Mouse (Mus musculus): ENCODE results near the gene Grid2. TPM values are rescaled to one million over a fixed set of nuclear protein-coding genes. Genes with fewer than 3 reads are reported as not detected.

Gene Grid2
- polyA plus RNA-seq, 1 experiment from 2014 or later: 0.08 TPM

- H3K27me3 ChIP-seq (replicated peaks; ENCODE audit: control insufficient read depth, insufficient read depth, low read length): no peaks in the 10 kb centered on the region
- no peak overlapping the region for H3K4me2 ChIP-seq
- no peaks in the 10 kb centered on the region for H3K36me3 ChIP-seq (ENCODE audit: control insufficient read depth, insufficient read depth, low read length)
- H3K9me3 ChIP-seq (ENCODE audit: control insufficient read depth, low read length): no peaks in the 10 kb centered on the region
- 74% methylated on average over 3 of the region's 3 CpGs for WGBS
- DNase-seq (ENCODE audit: low spot score) (no peak), ATAC-seq (replicated peaks; ENCODE audit: low FRiP score) (no peak)
- no peak overlapping the region for H3K27ac ChIP-seq (ENCODE audit: low read depth, low read length)
- no peaks in the 10 kb centered on the region for H3K4me1 ChIP-seq (replicated peaks; ENCODE audit: control insufficient read depth, insufficient read depth, low read length)
- H3K4me3 ChIP-seq (ENCODE audit: low read depth, low read length): no peak overlapping the region
- no peak overlapping the region for H3K9ac ChIP-seq (ENCODE audit: low read depth, low read length)
Measured at GRCm38 (mm10) chr6:64327876-64328275, 1072.2 kb downstream of the Grid2 start.

DNA sequence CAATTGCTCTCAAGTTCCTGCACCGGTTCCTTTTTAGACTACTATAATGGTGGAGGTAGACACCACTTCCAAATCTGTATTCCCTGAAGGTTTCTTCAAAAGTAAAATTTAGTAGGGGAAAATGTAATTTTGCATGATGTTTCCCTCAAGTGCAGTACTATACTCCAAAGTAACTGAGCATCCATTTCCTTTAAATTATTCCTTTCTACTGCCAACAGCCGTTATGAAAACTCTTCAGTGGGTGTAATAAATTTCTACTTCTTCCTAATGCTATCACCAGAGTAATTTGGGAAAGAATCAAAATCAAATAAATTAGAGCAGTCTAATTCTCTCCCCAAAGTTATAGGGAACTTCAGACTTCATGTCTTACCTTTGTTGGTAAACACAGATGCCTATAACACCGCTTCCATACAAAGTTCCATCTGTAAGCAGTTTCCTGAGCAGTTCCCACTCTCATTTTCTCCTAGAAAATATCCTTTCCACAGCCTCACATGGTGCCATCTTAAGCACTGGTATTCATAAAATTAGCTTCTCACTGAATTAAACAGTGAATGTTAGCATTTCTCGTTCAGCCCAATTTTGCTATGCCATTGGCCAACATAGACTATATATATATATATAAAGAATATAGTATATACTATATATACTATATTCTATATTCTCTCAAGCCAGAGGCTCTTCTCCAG is 1142.9 kb downstream of the Grid2 start:
- H3K36me3 ChIP-seq (ENCODE audit: control insufficient read depth, insufficient read depth, low read length): no peaks in the 10 kb centered on the region
- H3K4me2 ChIP-seq: no peak overlapping the region
- DNase-seq (ENCODE audit: low spot score) (no peak), ATAC-seq (replicated peaks; ENCODE audit: low FRiP score) (no peak)
- 82% methylated on average over 4 of the region's 4 CpGs for WGBS
- no peak overlapping the region for H3K9ac ChIP-seq (ENCODE audit: low read depth, low read length)
- no peaks in the 10 kb centered on the region for H3K27me3 ChIP-seq (replicated peaks; ENCODE audit: control insufficient read depth, insufficient read depth, low read length)
- H3K27ac ChIP-seq (ENCODE audit: low read depth, low read length): no peak overlapping the region
- H3K4me1 ChIP-seq (replicated peaks; ENCODE audit: control insufficient read depth, insufficient read depth, low read length): no peaks in the 10 kb centered on the region
- no peaks in the 10 kb centered on the region for H3K9me3 ChIP-seq (ENCODE audit: control insufficient read depth, low read length)
- no peak overlapping the region for H3K4me3 ChIP-seq (ENCODE audit: low read depth, low read length)

DNA sequence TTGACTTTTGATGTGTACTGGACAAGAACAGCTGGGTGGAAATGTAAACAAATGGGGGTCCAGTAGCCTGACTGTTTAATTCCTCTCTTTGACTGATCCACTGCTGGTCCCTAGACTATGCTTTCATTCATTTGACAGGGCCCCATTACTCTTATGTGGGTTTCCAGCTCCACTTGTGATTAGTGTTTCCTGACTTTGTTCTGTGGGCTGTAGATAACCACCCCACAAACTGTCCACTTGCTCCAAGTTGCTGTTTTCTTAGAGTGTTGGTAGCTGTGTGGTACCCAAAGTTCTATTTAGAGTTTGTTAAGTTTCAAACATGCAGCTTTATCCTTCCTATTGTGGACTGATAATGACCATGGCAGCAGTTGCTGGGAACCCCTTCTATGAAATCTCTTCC is 1172.0 kb downstream of the Grid2 start:
- DNase-seq (ENCODE audit: low spot score) (no peak), ATAC-seq (replicated peaks; ENCODE audit: low FRiP score) (no peak)
- Histone ChIP-seq H3K9ac (ENCODE audit: low read depth, low read length) (no peak overlapping the region), H3K27me3 (replicated peaks; ENCODE audit: control insufficient read depth, insufficient read depth, low read length) (no peaks in the 10 kb centered on the region), H3K27ac (ENCODE audit: low read depth, low read length) (no peak overlapping the region), H3K36me3 (ENCODE audit: control insufficient read depth, insufficient read depth, low read length) (no peaks in the 10 kb centered on the region), H3K4me3 (ENCODE audit: low read depth, low read length) (no peak overlapping the region), H3K4me2 (no peak overlapping the region), H3K4me1 (replicated peaks; ENCODE audit: control insufficient read depth, insufficient read depth, low read length) (no peaks in the 10 kb centered on the region), H3K9me3 (ENCODE audit: control insufficient read depth, low read length) (no peaks in the 10 kb centered on the region)

- Histone ChIP-seq H3K4me2 (no peak overlapping the region), H3K27ac (ENCODE audit: low read depth, low read length) (no peak overlapping the region), H3K4me1 (replicated peaks; ENCODE audit: control insufficient read depth, insufficient read depth, low read length) (no peaks in the 10 kb centered on the region), H3K27me3 (replicated peaks; ENCODE audit: control insufficient read depth, insufficient read depth, low read length) (no peaks in the 10 kb centered on the region), H3K9me3 (ENCODE audit: control insufficient read depth, low read length) (no peaks in the 10 kb centered on the region), H3K9ac (ENCODE audit: low read depth, low read length) (no peak overlapping the region), H3K36me3 (ENCODE audit: control insufficient read depth, insufficient read depth, low read length) (no peaks in the 10 kb centered on the region), H3K4me3 (ENCODE audit: low read depth, low read length) (no peak overlapping the region)
- DNase-seq (ENCODE audit: low spot score) (no peak), ATAC-seq (replicated peaks; ENCODE audit: low FRiP score) (no peak)
- WGBS: 69% methylated on average over 1 of the region's 1 CpGs
Measured at GRCm38 (mm10) chr6:64428898-64429297, 1173.2 kb downstream of the Grid2 start.

DNA sequence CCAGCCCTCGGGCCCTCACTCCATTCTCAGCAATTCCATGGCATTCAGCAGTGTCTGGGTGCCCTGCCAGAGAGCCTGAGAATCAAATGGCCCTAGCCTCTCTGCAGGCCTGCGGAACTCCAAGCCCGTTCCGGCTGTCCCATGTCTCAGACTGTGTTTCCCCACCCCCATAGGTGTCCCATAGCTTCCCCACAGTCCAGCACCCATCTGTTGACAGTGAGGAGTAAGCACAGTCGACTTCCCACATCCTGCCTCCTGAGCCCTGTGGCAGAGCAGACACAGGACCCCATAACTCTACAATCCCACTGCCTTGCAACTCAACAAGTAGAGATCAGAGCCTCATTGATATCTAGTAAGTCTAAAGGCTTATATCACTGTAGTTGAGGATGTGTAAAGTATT is 1192.5 kb downstream of the Grid2 start:
- no peak overlapping the region for H3K27ac ChIP-seq (ENCODE audit: low read depth, low read length)
- no peaks in the 10 kb centered on the region for H3K4me1 ChIP-seq (replicated peaks; ENCODE audit: control insufficient read depth, insufficient read depth, low read length)
- WGBS: 78% methylated on average over 5 of the region's 5 CpGs
- no peak overlapping the region for H3K9ac ChIP-seq (ENCODE audit: low read depth, low read length)
- no peaks in the 10 kb centered on the region for H3K27me3 ChIP-seq (replicated peaks; ENCODE audit: control insufficient read depth, insufficient read depth, low read length)
- DNase-seq (ENCODE audit: low spot score): no peak
- no peak for ATAC-seq (replicated peaks; ENCODE audit: low FRiP score)
- no peak overlapping the region for H3K4me2 ChIP-seq
- H3K4me3 ChIP-seq (ENCODE audit: low read depth, low read length): no peak overlapping the region
- no peaks in the 10 kb centered on the region for H3K9me3 ChIP-seq (ENCODE audit: control insufficient read depth, low read length)
- H3K36me3 ChIP-seq (ENCODE audit: control insufficient read depth, insufficient read depth, low read length): no peaks in the 10 kb centered on the region

DNA sequence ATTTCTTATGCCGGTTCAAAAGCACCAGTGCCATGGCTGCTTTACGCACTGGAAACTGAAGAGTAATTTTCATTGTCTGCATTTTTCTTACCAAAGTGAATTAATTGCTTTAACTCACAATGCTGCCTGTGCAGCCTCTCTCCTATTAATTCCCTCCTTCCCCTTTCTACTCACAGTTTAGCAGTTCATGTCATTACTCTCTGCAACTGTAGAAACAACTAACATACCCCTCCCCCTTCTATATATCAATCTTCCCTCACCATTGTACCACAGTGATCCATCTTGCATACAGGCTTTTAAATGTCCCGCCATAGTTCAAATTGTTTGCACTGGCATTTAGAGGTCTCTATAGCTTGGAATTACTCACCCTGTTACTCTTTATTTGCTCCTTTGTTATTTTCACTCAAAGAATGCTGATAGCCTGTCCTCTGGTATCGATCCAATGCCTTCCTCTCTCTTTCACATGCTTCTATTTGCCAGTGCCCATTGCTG is 1193.2 kb downstream of the Grid2 start:
- no peaks in the 10 kb centered on the region for H3K27me3 ChIP-seq (replicated peaks; ENCODE audit: control insufficient read depth, insufficient read depth, low read length)
- no peaks in the 10 kb centered on the region for H3K9me3 ChIP-seq (ENCODE audit: control insufficient read depth, low read length)
- H3K4me3 ChIP-seq (ENCODE audit: low read depth, low read length): no peak overlapping the region
- ATAC-seq (replicated peaks; ENCODE audit: low FRiP score): no peak
- WGBS: 71% methylated on average over 4 of the region's 4 CpGs
- no peaks in the 10 kb centered on the region for H3K4me1 ChIP-seq (replicated peaks; ENCODE audit: control insufficient read depth, insufficient read depth, low read length)
- no peak overlapping the region for H3K27ac ChIP-seq (ENCODE audit: low read depth, low read length)
- no peak overlapping the region for H3K4me2 ChIP-seq
- no peaks in the 10 kb centered on the region for H3K36me3 ChIP-seq (ENCODE audit: control insufficient read depth, insufficient read depth, low read length)
- no peak overlapping the region for H3K9ac ChIP-seq (ENCODE audit: low read depth, low read length)
- DNase-seq (ENCODE audit: low spot score): no peak

DNA sequence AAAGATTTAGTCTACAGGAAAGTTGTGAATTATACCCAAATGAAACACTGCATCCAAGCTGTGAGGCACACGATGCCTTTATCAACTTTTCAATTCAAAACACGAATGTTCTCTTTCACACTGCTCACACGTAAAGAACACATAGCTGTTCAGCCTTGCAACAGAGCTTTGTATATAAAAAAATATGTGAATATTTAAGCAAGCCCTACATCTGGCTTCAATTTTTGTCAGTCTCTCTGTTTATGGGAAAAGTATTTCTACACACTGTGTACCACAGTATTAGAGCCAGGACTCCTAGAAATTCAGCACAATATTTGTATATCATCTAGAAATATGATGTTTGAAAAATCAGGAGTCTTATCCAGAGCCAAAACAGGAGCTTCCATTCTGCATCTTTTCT is 1195.1 kb downstream of the Grid2 start:
- H3K27ac ChIP-seq (ENCODE audit: low read depth, low read length): no peak overlapping the region
- ATAC-seq (replicated peaks; ENCODE audit: low FRiP score): no peak
- no peaks in the 10 kb centered on the region for H3K36me3 ChIP-seq (ENCODE audit: control insufficient read depth, insufficient read depth, low read length)
- H3K4me3 ChIP-seq (ENCODE audit: low read depth, low read length): no peak overlapping the region
- H3K4me2 ChIP-seq: no peak overlapping the region
- H3K4me1 ChIP-seq (replicated peaks; ENCODE audit: control insufficient read depth, insufficient read depth, low read length): no peaks in the 10 kb centered on the region
- no peaks in the 10 kb centered on the region for H3K27me3 ChIP-seq (replicated peaks; ENCODE audit: control insufficient read depth, insufficient read depth, low read length)
- H3K9ac ChIP-seq (ENCODE audit: low read depth, low read length): no peak overlapping the region
- 82% methylated on average over 3 of the region's 3 CpGs for WGBS
- H3K9me3 ChIP-seq (ENCODE audit: control insufficient read depth, low read length): no peaks in the 10 kb centered on the region
- no peak for DNase-seq (ENCODE audit: low spot score)

DNA sequence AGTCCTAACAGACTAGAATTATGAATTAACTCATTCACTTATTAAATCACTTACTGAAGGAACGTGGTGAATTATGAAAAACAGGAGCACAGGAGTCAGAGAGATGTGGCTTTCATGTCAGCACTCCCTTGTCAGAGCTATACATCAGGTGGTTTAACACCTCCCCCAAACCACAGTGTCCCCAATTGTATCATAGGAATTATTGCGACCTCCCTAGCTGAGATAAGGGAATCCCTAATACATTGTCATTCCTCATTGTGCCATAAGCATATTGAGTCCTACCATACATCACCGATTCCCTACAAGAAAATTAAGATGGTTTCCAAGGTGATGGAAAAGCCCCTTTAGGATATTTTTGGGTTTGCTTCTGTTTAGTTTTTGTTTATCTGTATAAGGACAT is 1224.2 kb downstream of the Grid2 start:
- DNase-seq (ENCODE audit: low spot score) (no peak), ATAC-seq (replicated peaks; ENCODE audit: low FRiP score) (no peak)
- Histone ChIP-seq H3K27me3 (replicated peaks; ENCODE audit: control insufficient read depth, insufficient read depth, low read length) (no peaks in the 10 kb centered on the region), H3K4me2 (no peak overlapping the region), H3K4me3 (ENCODE audit: low read depth, low read length) (no peak overlapping the region), H3K9me3 (ENCODE audit: control insufficient read depth, low read length) (no peaks in the 10 kb centered on the region), H3K27ac (ENCODE audit: low read depth, low read length) (no peak overlapping the region), H3K4me1 (replicated peaks; ENCODE audit: control insufficient read depth, insufficient read depth, low read length) (no peaks in the 10 kb centered on the region), H3K36me3 (ENCODE audit: control insufficient read depth, insufficient read depth, low read length) (no peaks in the 10 kb centered on the region), H3K9ac (ENCODE audit: low read depth, low read length) (no peak overlapping the region)
- WGBS: 80% methylated on average over 3 of the region's 3 CpGs

DNA sequence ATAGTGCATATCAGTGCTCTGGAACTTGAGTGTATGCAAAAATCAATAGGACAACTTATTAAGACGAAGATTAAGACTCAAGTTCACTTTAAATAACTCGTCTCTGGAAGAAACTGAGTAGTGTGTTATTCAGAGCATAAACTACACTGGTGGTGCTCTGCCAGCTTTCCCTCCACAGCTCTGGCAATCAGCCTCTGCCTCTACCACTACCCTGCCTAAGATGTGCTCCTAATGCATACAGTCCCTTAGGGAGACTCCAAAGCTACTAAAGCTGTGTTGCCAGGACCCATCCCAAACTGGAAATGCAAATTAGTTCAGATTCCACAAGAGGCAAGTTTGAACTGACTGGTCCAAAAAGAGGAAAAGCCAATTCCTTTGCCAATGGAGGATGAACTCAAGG is 1224.9 kb downstream of the Grid2 start:
- ATAC-seq (replicated peaks; ENCODE audit: low FRiP score): no peak
- WGBS: 67% methylated on average over 2 of the region's 2 CpGs
- Histone ChIP-seq H3K4me2 (no peak overlapping the region), H3K36me3 (ENCODE audit: control insufficient read depth, insufficient read depth, low read length) (no peaks in the 10 kb centered on the region), H3K9ac (ENCODE audit: low read depth, low read length) (no peak overlapping the region), H3K27me3 (replicated peaks; ENCODE audit: control insufficient read depth, insufficient read depth, low read length) (no peaks in the 10 kb centered on the region), H3K27ac (ENCODE audit: low read depth, low read length) (no peak overlapping the region), H3K9me3 (ENCODE audit: control insufficient read depth, low read length) (no peaks in the 10 kb centered on the region), H3K4me3 (ENCODE audit: low read depth, low read length) (no peak overlapping the region), H3K4me1 (replicated peaks; ENCODE audit: control insufficient read depth, insufficient read depth, low read length) (no peaks in the 10 kb centered on the region)
- DNase-seq (ENCODE audit: low spot score): no peak

Data from liver, embryonic 11.5 days (tissue).